Mouse (Mus musculus): ENCODE measurements around the gene Gm10570.

Gm10570 gene

DNA sequence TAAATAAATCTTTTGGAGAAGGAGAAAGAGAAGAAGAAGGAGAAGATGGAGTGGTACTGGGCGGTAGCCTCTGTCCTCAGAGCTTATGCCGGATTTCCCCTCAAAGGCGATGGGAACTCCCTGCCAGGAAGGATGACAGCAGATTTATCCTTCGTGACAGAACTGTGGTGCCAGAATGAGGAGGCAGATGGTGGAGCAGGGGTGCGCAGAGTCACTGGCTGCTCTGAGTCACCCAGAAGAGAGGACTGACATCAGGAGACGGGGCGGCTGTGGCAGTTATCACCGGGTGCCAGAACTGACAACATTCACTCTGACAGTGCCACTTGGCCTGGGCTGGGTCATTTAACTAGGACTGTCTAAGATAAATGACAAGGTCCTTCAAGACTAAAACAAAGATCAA is 38.4 kb downstream of the Gm10570 start:
- DNase-seq (ENCODE audit: low spot score) = no peak

- no peak for DNase-seq (ENCODE audit: low spot score)
Observed at GRCm38 (mm10) chr4:130268736-130269135, 39.7 kb downstream of the Gm10570 start.

DNA sequence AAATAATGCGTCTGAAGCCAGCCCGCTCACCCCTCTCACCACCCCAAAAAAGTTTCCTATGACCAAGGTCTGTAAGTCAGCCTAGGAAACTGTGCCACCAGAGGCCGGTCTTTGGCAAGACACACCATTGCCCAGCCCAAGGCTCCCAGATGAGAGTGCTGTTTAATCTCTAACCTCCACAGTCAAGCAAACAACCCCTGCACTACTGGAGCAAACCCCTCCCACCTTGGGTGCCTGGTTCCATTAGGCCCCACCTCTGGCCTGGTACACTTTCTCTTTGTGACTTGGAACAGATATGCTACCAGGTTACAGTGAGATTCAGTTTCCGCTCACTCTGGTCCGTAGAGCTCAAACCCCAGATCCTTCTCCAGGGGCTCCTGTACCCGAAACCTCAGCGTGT is 41.4 kb downstream of the Gm10570 start:
- DNase-seq (ENCODE audit: low spot score) = peak; percentile 26

GRCm38 (mm10) chr4:130266601-130267000 is 41.9 kb downstream of the Gm10570 start:
- peak; percentile 5 for DNase-seq (ENCODE audit: low spot score)

DNA sequence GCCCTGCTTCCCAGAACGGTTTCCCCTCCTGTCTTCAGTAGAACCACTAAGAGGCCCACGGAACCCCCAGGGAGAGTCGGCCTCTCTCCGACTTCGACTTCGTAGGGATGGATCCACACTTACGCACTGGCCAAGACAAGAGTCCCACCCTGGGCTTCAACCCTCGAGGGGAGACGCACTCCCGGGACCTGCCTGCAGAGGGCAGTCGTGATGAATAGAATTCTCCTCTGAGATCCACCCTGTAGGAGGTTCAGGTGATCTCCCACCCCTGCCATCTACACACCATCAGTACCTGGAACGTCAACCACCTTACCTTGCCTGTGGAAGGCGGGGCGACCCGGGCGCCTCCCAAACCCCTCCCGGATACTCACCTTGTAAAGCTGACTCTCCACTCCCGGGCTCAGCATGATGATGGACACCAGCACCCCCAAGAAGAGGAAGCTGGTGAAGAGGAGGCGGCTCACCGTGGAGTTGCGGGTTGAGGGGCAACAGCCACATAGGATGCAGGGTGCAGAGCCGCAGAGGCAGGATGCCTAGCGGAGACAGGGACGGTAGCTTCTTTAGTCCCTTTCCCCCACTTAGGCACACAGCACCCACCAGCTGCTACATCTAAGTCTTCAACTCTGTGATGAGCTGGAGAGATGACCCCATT is 43.6 kb downstream of the Gm10570 start:
- DNase-seq (ENCODE audit: low spot score) = peak; percentile 40

GRCm38 (mm10) chr4:130264131-130264530 is 44.3 kb downstream of the Gm10570 start:
- DNase-seq (ENCODE audit: low spot score) = no peak

DNA sequence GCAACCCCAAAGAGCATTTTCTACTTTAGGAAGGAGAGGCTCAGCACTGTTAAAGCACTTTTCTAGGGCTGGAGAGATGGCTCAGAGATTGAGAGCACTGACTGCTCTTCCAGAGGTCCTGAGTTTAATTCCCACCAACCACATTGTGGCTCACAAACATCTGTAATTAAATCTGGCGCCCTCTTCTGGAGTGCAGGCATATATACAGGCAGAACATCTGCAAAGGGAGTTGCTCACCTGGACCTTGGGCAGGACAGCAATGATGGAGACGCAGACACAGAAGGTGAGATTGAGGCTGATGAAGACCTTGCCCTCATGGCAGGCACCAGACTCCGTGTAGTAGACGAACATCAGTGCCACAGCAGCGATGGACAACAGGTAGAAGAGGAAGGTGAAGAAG is 48.1 kb downstream of the Gm10570 start:
- no peak for DNase-seq (ENCODE audit: low spot score)

Data from lung, postnatal 25 days (tissue).